Mouse (Mus musculus) left cerebral cortex, adult 18-20 months (tissue): ENCODE measurements at regions not wholly inside any gene's neighbourhood (a gene's known extent, or its start where the extent isn't known, plus 50 kb on each side); places are given as distances from the start of the nearest gene placed in this dataset.

ENCODE experiments used
- DNase-seq, 2 experiments: peaks; one replicate each; pipeline ENCODE4 v3.0.0; 2021 to 2022; ENCODE audit warnings: low spot score in 2 of 2, mixed read lengths in 1 of 2

GRCm38 (mm10) chr9:47129101-47129500, 130.6 kb downstream of the Gm4791 start:
- no peak for DNase-seq

DNA sequence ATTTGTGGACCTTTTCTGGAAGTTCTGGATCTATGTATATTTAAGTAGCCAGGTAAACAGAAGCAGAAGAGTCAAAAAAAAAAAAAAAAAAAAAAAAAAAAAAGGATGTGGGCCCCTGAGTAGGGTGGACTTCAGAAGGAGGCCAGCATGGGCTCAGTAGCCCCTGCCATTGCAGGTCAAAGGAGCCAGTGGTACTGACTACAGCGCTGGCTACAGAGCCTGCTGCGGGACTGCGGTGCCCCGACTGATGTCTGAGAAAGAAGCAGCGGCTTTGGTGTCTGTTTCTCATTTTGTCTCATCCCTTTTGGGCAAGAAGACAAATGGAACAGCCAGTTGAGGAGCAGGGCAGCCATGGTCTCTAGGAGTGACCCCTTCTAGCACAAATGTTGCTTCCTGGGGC, 134.9 kb downstream of the Gm4791 start:
- DNase-seq = no peak

- DNase-seq = no peak
These were observed 135.3 kb downstream of the Gm4791 start for GRCm38 (mm10) chr9:47133873-47134272.

GRCm38 (mm10) chr9:47134479-47134878, 135.9 kb downstream of the Gm4791 start:
- DNase-seq = no peak

GRCm38 (mm10) chr9:47136641-47137040, 138.1 kb downstream of the Gm4791 start:
- DNase-seq = no peak

DNA sequence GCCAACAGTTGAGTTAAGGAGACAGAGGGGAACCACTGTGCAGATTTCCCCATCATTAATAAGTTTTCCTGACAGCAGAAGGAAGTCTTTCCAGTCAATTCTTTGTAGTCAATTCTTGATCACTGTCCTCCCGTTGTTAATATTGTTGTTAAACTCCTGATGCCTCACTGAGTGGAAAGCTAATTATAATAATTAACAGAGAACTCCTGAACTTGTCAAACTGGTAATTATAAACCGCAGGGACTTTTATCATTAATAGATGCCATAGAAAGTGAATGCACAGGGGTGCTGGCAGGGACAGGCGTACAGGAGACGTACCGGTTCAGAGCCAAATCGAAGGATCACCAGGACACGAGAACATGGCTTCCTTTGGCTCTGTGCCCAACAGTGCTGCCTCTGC, 154.9 kb downstream of the Gm4791 start:
- DNase-seq = no peak

- DNase-seq = no peak
These were observed 167.1 kb downstream of the Gm4791 start for GRCm38 (mm10) chr9:47165480-47166131.

- no peak for DNase-seq
These were observed 169.2 kb downstream of the Gm4791 start for GRCm38 (mm10) chr9:47167681-47168240.

DNA sequence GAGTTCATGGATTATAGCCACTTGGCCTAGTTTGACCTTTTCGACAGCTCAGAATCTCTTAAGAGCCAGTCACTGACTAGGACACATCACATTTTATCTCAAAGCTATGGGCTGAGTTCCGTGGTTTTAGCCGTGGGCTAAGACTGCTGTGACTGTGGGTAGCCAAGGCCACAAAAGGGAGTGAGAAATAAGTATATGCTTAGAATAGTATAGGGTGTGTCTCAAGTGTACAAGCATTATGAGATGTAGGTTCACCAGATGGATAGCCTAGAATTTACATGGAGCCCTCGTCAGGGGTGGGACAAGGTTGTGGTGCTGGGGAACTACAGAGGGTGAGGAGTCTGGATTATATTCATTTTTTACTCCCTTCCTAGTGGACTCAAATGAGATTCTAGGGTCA, 177.5 kb downstream of the Gm4791 start:
- DNase-seq = no peak

- DNase-seq = no peak
These were observed 219.6 kb downstream of the Gm4791 start for GRCm38 (mm10) chr9:47218101-47218500.

- no peak for DNase-seq
These were observed 225.0 kb downstream of the Gm4791 start for GRCm38 (mm10) chr9:47223536-47223935.

DNA sequence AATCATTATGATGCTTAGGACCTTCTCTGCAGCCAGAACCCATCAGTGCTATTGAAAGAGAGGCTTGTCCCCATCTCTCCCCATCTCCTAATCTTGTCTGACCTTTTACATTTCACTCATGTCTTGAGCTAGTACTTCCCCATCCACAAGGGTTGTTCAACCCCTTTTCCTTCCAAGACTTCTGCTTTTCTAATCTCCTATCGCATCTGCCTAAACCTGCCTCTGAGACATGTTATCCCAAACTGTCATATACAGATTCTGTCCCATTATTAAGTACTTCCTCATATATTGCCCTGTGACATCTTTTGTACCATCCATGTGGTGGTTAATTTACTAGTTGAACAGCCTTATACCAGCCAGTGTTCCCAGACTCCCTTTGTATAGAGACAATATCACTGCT, 225.7 kb downstream of the Gm4791 start:
- DNase-seq = no peak

DNA sequence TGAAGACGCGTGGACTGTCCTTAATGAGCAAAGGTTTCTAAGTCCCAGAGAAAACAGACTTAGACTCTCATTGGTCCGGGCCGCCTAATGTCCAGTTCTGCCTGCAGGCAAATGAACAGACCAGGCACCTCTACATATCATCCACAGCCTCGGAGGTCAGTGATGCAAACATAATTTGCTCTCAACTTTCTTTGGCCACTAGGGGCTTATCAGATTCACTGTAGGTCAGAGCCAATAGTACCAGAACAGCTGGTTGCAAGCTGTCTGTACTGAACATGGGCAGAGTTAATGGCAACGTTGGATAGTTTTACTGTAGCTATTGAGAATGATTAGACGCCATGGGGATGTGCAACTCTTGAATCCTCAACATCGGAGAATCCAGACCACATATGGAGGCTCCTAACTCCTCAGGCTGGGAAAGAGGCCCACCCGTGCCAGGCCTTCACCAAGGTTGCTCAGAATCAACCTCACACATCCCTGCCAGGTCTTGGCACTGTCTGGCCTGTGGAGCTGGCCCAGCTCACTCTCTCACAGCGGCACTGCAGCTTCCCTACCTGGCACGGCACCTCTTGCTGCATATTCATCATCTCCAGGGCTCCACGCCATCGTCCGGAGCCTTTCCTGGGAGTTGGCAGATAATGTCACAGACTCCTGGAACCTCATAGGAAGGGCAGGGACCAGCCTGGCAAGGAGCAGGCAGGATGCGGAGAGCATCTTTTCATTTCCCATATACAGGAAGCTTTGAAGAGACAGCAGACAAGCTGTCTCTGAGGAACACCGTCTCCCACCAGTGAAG, 228.1 kb downstream of the Gm4791 start:
- DNase-seq = peak in 1 of 2 experiments; percentile 4

- DNase-seq = no peak
These were observed 228.8 kb downstream of the Gm4791 start for GRCm38 (mm10) chr9:47227298-47227697.

DNA sequence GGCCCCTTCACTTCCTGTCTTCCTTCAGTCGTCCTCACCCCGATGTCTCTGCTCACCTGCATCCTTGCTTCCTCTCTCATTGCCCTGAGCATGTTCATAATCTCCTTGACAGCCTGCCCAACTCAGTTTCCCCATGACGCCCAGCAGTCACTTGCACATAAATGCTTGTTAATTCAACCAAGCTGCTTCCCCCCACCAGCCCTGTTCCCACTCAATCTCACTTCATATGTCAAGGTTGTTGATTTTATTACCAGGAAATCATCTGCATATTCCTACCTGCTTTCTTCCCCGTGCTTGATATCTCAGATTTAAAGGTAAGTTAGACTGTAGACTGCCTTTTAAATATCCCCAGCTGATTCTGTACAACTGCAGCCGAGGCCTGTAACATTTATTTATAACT, 230.2 kb downstream of the Gm4791 start:
- DNase-seq = no peak

DNA sequence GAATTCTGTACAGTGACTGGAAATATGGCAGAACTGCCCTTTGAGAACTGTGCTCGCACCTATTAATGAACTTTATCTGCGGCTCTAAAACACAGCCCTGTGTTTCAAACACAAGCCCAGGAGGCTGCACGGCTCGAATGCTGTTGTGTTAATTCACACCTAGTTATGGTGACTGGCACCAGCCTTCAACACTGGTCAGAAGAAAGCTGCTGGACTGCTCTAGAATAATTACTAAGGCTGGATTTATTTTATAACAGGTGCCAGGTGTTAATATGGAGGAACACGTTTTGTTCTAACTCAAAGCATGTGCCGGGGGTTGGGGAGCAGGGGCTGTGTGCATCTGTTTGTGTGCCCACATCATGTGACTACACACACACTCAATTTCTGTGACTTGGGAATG, 230.8 kb downstream of the Gm4791 start:
- no peak for DNase-seq

DNA sequence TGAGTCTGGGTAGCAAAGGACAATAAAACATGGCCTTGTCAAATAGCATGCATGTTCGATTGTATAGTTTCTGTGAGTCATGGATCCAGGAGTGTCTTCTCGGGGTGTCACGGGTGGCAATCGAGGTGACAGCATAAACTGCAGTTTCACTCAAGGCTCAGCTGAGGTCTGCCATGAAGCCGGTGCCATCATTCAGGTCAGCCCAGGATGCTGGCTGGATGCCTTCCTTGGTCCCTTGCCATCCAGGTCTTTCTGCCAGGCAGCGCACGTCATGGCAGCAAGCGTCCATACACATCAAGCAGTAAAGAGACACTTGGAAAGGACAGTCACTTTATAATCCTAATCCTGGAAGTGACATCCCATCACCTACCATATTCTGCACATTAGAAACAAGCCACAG, 242.4 kb downstream of the Gm4791 start:
- no peak for DNase-seq

- no peak for DNase-seq
These were observed 243.5 kb downstream of the Gm4791 start for GRCm38 (mm10) chr9:47242051-47242450.

DNA sequence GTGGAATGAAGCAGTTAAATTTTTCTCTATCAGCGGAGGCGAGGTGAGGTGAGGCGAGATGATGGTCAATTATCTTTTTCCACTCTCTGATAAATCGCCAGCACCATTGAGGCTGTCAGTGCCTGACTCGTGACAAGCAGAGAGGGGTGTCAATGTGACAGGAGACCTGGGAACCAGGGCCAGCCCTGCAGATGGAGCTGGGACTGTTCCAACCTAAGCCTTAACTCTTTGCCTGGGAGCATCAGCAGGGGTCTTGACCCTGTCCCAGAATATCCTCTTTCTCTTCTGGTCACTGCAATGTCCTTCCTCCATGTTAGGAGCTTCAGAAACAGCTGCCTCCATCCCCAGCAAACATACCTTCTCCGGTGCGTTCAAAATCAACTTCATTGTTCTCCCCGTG, 244.0 kb downstream of the Gm4791 start:
- DNase-seq = no peak

- DNase-seq = no peak
These were observed 250.5 kb downstream of the Gm4791 start for GRCm38 (mm10) chr9:47249029-47249428.

- DNase-seq = no peak
These were observed 252.6 kb downstream of the Gm4791 start for GRCm38 (mm10) chr9:47251160-47251559.

DNA sequence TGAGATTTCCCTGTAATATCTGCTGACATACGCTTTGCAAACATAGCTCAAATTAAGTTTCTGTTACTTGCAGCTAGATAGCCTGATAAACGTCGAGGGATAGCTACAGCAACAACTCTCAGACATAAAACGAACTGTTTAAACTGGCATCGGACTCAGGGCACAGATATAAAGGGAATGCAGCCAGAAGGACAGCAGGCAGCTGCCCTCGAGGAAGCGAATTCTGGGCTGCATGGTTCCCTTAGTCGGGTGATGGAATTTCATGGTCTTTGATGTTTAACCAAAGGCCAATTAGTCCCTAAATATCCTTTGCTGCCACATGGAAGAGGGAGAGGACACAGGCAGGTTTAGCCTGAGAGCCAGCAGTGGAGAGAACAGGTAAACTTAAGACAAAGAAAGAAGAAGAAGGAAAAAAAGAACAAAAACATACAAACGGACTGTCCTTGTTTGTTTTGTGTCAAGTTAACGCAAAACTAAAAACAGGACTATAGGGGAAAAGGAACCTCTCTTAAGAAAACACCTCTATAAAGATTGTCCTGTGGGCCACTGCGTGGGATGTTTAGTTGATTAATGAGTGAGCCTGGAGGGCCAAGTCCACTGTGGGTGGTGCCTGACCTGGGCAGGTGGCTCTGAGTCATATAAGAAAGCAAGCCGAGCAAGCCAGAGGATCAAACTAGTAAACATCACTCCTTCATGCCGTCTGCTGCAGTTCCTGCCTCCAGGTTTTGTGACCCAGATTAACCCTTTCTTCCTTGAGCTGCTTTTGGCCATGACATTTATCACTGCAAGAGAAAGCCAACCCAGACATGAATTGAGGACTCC, 255.5 kb downstream of the Gm4791 start:
- DNase-seq = no peak
